Mouse (Mus musculus): ENCODE data around the gene Maml3. TPM values are rescaled to one million over a fixed set of nuclear protein-coding genes. Genes with fewer than 3 reads are reported as not detected.

The Maml3 gene
- polyA plus RNA-seq, 1 experiment from 2014 or later, result 0.69 TPM

DNA sequence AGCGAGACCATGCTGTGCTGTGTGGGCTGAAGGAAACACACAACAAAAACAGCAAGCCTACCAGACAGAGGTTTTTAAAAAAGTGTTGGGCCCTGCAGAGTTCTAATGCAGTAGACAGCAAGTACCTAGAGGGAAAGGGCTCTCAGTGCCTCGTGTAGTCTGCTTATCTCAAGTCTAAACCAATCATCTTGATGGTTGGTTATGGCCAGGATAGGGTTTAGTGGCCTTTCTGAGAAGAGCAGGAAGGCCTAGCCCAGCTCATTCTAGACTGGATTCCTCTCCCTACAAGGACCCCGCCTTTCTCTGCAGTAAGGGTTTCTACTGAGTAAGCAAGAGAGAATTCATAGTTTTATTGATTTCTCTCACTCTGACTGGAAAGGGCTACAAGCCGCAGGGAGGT lies 61.0 kb downstream of the Maml3 start:
- Histone ChIP-seq H3K9me3 (replicated peaks) (no peaks in the 10 kb centered on the region), H3K27ac (no peak overlapping the region), H3K9ac (no peak overlapping the region), H3K4me1 (replicated peaks) (peaks cover 45% of the 10 kb centered on the region), H3K27me3 (no peaks in the 10 kb centered on the region), H3K36me3 (no peaks in the 10 kb centered on the region), H3K4me3 (replicated peaks) (no peak overlapping the region), H3K4me2 (no peak overlapping the region)
- WGBS (ENCODE audit: insufficient replicate concordance), result 48% methylated on average over 4 of the region's 4 CpGs
- DNase-seq (no peak), ATAC-seq (ENCODE audit: low read depth) (no peak)

GRCm38 (mm10) chr3:52042680-52043079 lies 62.2 kb downstream of the Maml3 start:
- Histone ChIP-seq H3K9ac (no peak overlapping the region), H3K4me1 (replicated peaks) (peaks cover 42% of the 10 kb centered on the region), H3K9me3 (replicated peaks) (no peaks in the 10 kb centered on the region), H3K4me3 (replicated peaks) (no peak overlapping the region), H3K36me3 (no peaks in the 10 kb centered on the region), H3K4me2 (no peak overlapping the region), H3K27ac (no peak overlapping the region), H3K27me3 (no peaks in the 10 kb centered on the region)
- DNase-seq (no peak), ATAC-seq (ENCODE audit: low read depth) (no peak)
- 63% methylated on average over 3 of the region's 3 CpGs for WGBS (ENCODE audit: insufficient replicate concordance)

GRCm38 (mm10) chr3:52039958-52040357 lies 64.9 kb downstream of the Maml3 start:
- H3K4me1 ChIP-seq (replicated peaks), result peaks cover 25% of the 10 kb centered on the region
- no peaks in the 10 kb centered on the region for H3K36me3 ChIP-seq
- DNase-seq (no peak), ATAC-seq (ENCODE audit: low read depth) (no peak)
- H3K27ac ChIP-seq, result no peak overlapping the region
- H3K4me2 ChIP-seq, result no peak overlapping the region
- H3K4me3 ChIP-seq (replicated peaks), result no peak overlapping the region
- H3K27me3 ChIP-seq, result no peaks in the 10 kb centered on the region
- H3K9me3 ChIP-seq (replicated peaks), result no peaks in the 10 kb centered on the region
- H3K9ac ChIP-seq, result no peak overlapping the region
- WGBS (ENCODE audit: insufficient replicate concordance), result 72% methylated on average over 7 of the region's 7 CpGs

GRCm38 (mm10) chr3:52037260-52037659 lies 67.6 kb downstream of the Maml3 start:
- no peak for ATAC-seq (ENCODE audit: low read depth)
- 67% methylated on average over 5 of the region's 5 CpGs for WGBS (ENCODE audit: insufficient replicate concordance)

GRCm38 (mm10) chr3:52035404-52035803 lies 69.5 kb downstream of the Maml3 start:
- Histone ChIP-seq H3K27ac (no peak overlapping the region), H3K4me1 (replicated peaks) (peaks cover 10% of the 10 kb centered on the region), H3K4me3 (replicated peaks) (no peak overlapping the region), H3K4me2 (no peak overlapping the region), H3K9ac (no peak overlapping the region), H3K36me3 (no peaks in the 10 kb centered on the region), H3K9me3 (replicated peaks) (no peaks in the 10 kb centered on the region), H3K27me3 (no peaks in the 10 kb centered on the region)
- ATAC-seq (ENCODE audit: low read depth) (no peak), DNase-seq (no peak)
- WGBS (ENCODE audit: insufficient replicate concordance), result 46% methylated on average over 8 of the region's 8 CpGs

More at GRCm38 (mm10) chr3:52037260-52037659, 67.6 kb downstream of the Maml3 start:
- no peak overlapping the region for H3K4me3 ChIP-seq (replicated peaks)
- no peak overlapping the region for H3K4me2 ChIP-seq
- no peak overlapping the region for H3K27ac ChIP-seq
- H3K27me3 ChIP-seq, result no peaks in the 10 kb centered on the region
- no peak overlapping the region for H3K9ac ChIP-seq
- DNase-seq, result no peak
- no peaks in the 10 kb centered on the region for H3K9me3 ChIP-seq (replicated peaks)
- peaks cover 6% of the 10 kb centered on the region for H3K4me1 ChIP-seq (replicated peaks)
- no peaks in the 10 kb centered on the region for H3K36me3 ChIP-seq

- H3K4me2 ChIP-seq, result no peak overlapping the region
- H3K4me3 ChIP-seq (replicated peaks), result no peak overlapping the region
- ATAC-seq (ENCODE audit: low read depth) (no peak), DNase-seq (no peak)
- peaks cover 21% of the 10 kb centered on the region for H3K4me1 ChIP-seq (replicated peaks)
- peak overlapping the region; percentile 24; the same call in 1 of the 2 replicates for H3K27ac ChIP-seq
- H3K36me3 ChIP-seq, result no peaks in the 10 kb centered on the region
- 40% methylated on average over 14 of the region's 14 CpGs for WGBS (ENCODE audit: insufficient replicate concordance)
- H3K9ac ChIP-seq, result no peak overlapping the region
- H3K27me3 ChIP-seq, result no peaks in the 10 kb centered on the region
- H3K9me3 ChIP-seq (replicated peaks), result no peaks in the 10 kb centered on the region
These were observed 70.9 kb downstream of the Maml3 start for GRCm38 (mm10) chr3:52033857-52034588.

GRCm38 (mm10) chr3:52031327-52031726 lies 73.5 kb downstream of the Maml3 start:
- Histone ChIP-seq H3K4me1 (replicated peaks) (peaks cover 26% of the 10 kb centered on the region), H3K9ac (no peak overlapping the region), H3K9me3 (replicated peaks) (no peaks in the 10 kb centered on the region), H3K27me3 (no peaks in the 10 kb centered on the region), H3K4me2 (no peak overlapping the region), H3K27ac (no peak overlapping the region), H3K4me3 (replicated peaks) (no peak overlapping the region), H3K36me3 (no peaks in the 10 kb centered on the region)
- DNase-seq (no peak), ATAC-seq (ENCODE audit: low read depth) (no peak)

DNA sequence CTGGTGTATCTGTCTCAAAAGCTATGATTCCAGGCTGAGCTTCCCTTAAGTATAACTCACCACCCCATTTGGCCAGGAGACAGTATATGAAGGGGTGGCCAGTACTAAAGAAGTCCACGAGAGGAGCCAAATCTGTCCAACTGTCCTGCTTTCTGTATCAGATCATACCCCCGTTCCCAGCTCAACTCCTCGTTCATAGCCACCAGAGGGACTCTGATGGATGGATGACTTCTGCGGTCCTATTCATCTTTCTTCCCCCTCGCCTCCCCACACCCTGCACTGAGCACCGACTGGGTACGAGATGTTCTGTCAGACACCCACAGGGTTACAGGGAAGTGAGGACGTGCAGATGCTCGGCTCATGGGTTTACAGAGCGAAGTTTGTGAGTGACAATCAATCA lies 74.8 kb downstream of the Maml3 start:
- no peaks in the 10 kb centered on the region for H3K9me3 ChIP-seq (replicated peaks)
- no peak for DNase-seq
- H3K4me2 ChIP-seq, result peak overlapping the region; percentile 51
- H3K4me1 ChIP-seq (replicated peaks), result peaks cover 20% of the 10 kb centered on the region
- H3K36me3 ChIP-seq, result no peaks in the 10 kb centered on the region
- H3K9ac ChIP-seq, result no peak overlapping the region
- ATAC-seq (ENCODE audit: low read depth), result no peak
- no peaks in the 10 kb centered on the region for H3K27me3 ChIP-seq
- peak overlapping the region; percentile 35 for H3K4me3 ChIP-seq (replicated peaks)
- WGBS (ENCODE audit: insufficient replicate concordance), result 44% methylated on average over 10 of the region's 10 CpGs
- H3K27ac ChIP-seq, result no peak overlapping the region

- WGBS (ENCODE audit: insufficient replicate concordance), result 30% methylated on average over 12 of the region's 12 CpGs
- no peaks in the 10 kb centered on the region for H3K36me3 ChIP-seq
- no peak overlapping the region for H3K27ac ChIP-seq
- DNase-seq (no peak), ATAC-seq (ENCODE audit: low read depth) (no peak)
- peaks cover 20% of the 10 kb centered on the region for H3K4me1 ChIP-seq (replicated peaks)
- no peaks in the 10 kb centered on the region for H3K9me3 ChIP-seq (replicated peaks)
- H3K27me3 ChIP-seq, result no peaks in the 10 kb centered on the region
- H3K9ac ChIP-seq, result no peak overlapping the region
- H3K4me2 ChIP-seq, result peak overlapping the region; percentile 51
- peak overlapping the region; percentile 35 for H3K4me3 ChIP-seq (replicated peaks)
These were observed 75.2 kb downstream of the Maml3 start for GRCm38 (mm10) chr3:52029661-52030081.

DNA sequence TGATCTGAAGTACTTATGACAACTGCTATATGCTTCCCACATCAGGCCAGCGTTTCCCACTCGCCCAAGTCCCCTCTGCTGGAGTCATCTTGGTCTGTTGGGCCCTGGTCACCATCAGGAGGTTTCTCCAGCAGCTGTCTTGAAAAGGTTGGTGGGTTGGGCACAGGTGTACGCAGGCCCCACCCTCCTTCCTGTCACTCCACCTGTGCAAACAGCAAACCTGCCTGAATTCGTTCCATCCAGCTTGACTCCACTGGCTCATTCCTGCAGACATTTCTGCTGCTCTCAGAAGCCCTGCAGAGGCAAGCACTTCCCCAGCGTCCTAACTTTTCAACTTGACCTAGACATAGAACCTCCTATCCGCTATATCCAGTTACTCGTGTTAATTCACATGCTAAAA lies 76.9 kb downstream of the Maml3 start:
- DNase-seq (no peak), ATAC-seq (ENCODE audit: low read depth) (no peak)
- Histone ChIP-seq H3K4me2 (no peak overlapping the region), H3K4me3 (replicated peaks) (no peak overlapping the region), H3K36me3 (no peaks in the 10 kb centered on the region), H3K9ac (no peak overlapping the region), H3K9me3 (replicated peaks) (no peaks in the 10 kb centered on the region), H3K27ac (no peak overlapping the region), H3K27me3 (no peaks in the 10 kb centered on the region), H3K4me1 (replicated peaks) (peaks cover 20% of the 10 kb centered on the region)
- 65% methylated on average over 7 of the region's 7 CpGs for WGBS (ENCODE audit: insufficient replicate concordance)

DNA sequence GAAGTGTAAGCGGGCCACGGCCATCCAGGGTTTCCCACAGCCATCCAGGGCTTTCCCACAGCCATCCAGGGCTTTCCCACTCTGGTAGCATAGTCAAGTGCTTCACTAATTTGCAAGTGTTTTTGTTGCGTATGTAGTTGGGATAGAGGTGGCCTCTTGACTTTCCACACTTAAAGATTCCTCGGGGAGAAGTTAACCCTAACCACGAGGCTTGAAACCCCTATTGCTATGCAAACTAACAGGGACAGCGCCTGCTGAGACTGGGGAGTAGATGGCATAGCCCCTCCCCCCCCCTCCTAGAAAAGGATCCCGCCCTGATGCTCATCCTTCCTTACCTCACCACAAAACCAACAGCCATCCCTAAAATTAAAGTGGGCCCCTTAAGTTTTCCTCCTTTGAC lies 82.4 kb downstream of the Maml3 start:
- no peak overlapping the region for H3K27ac ChIP-seq
- no peaks in the 10 kb centered on the region for H3K9me3 ChIP-seq (replicated peaks)
- no peaks in the 10 kb centered on the region for H3K27me3 ChIP-seq
- no peak overlapping the region for H3K4me3 ChIP-seq (replicated peaks)
- no peak for DNase-seq
- no peak for ATAC-seq (ENCODE audit: low read depth)
- H3K36me3 ChIP-seq, result no peaks in the 10 kb centered on the region
- WGBS (ENCODE audit: insufficient replicate concordance), result 50% methylated on average over 7 of the region's 7 CpGs
- no peak overlapping the region for H3K9ac ChIP-seq
- no peak overlapping the region for H3K4me2 ChIP-seq
- peaks cover 8% of the 10 kb centered on the region for H3K4me1 ChIP-seq (replicated peaks)

DNA sequence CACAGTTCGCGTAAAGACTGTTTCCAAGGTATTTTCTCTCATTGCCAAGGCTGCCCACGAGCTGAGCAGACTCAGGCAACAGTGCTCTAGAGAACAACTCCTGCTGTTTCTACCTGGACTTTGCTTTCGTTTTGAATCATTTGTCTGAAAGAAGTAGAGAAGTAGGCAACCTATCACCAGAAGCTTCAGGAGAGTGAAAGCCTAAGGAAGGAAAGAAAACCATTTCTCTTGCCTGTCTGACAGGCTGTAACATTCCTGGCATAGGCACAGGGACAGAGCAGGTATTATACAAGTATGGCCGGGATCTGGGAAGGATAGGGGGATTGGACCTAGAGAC lies 86.8 kb downstream of the Maml3 start:
- Histone ChIP-seq H3K9me3 (replicated peaks) (no peaks in the 10 kb centered on the region), H3K27me3 (no peaks in the 10 kb centered on the region), H3K4me3 (replicated peaks) (no peak overlapping the region), H3K4me2 (peak overlapping the region; percentile 24), H3K27ac (no peak overlapping the region), H3K9ac (no peak overlapping the region), H3K4me1 (replicated peaks) (peaks cover 8% of the 10 kb centered on the region), H3K36me3 (no peaks in the 10 kb centered on the region)
- WGBS (ENCODE audit: insufficient replicate concordance), result 58% methylated on average over 5 of the region's 5 CpGs
- ATAC-seq (ENCODE audit: low read depth) (no peak), DNase-seq (no peak)
